Mouse (Mus musculus) 3T3-L1 (cell line): ENCODE results near the gene Pakap.

ENCODE experiments used
- DNase-seq: peaks from one replicate; pipeline ENCODE4 v3.0.0-alpha.2; 2015; ENCODE audit warnings: low read depth, low spot score

Pakap gene

GRCm38 (mm10) chr4:57672996-57673906, 105.3 kb downstream of the Pakap start:
- DNase-seq, result peak; percentile 93

DNA sequence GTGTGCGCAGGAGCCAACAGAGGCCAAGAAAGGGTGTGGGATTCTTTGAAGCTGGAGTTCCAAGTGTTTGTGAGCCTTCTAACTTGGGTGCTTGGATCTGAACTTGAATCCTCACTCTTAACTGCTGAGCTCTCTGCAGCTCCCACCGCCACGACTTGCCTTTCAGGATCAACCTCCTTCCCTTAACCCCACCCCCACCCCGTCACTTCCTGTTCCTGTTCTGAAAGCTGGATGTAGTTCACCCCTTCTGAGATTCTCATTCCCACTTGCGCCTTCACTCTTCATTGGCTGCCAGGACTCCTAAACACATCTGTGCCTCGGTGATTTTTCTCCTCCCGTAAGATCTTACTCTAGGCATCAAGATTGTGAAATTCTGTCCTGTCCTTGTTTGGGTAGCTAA, 106.4 kb downstream of the Pakap start:
- DNase-seq, result no peak

DNA sequence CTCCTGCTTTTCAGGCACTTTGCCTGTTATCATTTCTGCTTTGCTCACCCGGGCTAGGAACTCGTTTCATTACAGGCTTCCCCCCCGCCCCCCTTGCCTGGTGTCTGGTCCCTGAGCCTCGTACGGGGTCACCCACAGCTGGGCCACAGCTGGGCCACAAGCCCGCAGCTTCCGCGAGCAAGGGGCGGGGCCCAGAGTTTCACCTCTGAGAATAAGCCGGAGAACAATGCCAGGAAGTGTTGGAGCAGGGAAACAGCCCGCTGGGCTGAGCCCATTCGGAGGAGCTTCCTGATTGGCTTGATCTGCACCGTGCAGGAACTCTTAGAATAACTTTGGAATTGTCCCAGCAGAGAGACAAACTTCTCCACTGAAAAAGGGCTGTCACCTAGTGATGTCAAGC, 107.4 kb downstream of the Pakap start:
- no peak for DNase-seq

DNA sequence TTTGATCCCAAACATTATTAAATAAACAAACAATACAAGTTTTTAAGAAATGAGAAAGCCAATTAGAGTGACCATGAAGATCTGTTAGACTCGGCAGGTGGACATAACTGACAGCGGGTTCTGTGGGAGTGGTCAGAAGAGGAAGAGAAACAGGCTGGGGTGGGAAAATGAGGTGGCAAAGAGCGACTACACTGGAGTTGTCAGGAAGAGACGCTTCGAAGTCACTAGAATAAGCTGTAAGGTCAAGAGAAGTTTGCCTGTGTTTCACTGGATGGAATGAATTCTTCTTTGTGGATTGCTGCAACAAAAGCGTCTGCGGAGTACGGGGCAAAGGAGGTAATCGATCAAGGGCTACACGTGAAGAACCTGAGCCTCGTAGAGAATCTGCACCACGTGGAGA, 109.9 kb downstream of the Pakap start:
- DNase-seq, result no peak

GRCm38 (mm10) chr4:57678991-57679457, 111.0 kb downstream of the Pakap start:
- no peak for DNase-seq

DNA sequence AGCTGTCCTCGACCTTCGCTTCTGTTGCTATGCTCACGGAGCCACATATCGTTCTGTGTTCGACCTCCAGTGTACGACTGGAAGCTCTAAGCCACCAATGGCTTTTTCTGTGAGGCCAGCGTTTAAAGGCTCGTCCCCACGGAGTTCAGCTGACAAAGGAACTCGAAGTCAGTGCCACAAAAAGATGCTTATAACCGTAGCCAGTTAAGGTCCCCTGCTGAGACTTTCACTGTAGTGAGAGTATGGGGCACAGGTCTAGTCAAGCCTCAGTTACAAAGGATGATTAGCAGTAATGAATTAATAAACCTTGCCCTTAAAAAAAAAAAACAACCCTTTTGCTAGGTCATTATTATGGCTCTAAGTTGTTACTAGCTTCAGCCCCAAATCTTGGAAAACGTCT, 112.2 kb downstream of the Pakap start:
- DNase-seq, result no peak

DNA sequence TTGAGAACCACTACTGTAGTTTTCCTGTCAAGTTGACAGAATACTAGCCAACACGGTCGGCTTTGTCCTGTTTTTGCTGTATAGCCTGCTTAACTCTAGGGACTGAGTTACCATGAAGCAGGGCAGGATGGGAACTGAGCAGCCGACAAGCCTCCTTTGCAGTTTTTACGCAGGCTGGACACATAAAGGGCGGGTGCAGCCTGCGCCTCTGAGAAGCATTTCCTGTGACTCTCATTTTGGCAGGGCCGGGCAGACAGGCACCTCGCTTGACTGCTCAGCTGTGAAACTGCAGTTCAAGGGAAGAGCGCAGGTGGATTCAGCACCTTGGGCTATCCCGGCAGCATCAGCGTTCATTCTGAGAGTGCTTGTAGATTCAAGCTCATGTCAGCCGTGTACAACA, 113.5 kb downstream of the Pakap start:
- no peak for DNase-seq

- DNase-seq, result no peak
Observed at GRCm38 (mm10) chr4:57682341-57682740, 114.4 kb downstream of the Pakap start.

DNA sequence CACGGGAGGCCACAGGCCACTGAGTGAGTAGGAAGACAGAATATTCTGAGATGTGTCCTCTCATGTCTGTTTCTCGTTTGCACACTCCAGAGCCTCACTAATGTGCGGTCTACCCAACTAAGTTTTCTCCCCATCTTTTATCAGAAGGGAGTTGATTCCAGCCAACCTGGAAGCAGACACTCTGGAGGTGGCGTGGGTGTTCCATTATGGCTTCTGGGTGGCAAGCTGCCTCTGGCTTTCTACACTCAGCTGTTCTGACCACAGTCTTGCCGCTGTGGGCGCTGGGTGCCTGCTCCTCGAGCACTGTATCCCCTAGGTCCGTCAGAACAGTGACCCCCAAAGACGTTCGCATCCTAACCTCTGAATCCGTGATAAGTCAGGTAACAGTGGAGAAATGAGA, 115.0 kb downstream of the Pakap start:
- no peak for DNase-seq

DNA sequence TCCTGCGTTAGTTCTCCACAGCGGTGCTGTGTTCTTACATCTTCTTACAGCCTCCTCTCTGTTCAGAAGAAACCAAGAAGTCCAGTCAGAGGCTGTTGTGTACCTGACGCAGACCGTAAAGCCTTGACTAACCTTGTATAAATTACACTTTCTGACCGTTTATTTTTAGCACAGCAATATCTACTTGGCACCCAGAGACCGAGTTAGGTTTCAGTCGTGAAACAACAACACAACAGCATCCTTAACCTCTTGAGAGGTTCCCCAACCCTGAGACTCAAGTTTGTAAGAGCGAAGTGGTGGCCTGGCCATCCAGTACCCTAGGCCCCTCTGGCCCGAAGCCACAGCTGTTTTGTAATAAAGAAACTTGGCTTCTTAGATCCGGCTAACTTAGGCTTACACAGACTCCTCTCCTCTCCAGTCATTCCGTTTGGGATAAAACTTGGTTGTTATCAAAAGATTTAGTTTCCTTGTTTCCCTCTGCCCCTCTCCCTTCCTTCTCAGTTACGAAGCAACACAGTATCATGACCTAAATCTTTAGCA, 116.8 kb downstream of the Pakap start:
- DNase-seq, result no peak

DNA sequence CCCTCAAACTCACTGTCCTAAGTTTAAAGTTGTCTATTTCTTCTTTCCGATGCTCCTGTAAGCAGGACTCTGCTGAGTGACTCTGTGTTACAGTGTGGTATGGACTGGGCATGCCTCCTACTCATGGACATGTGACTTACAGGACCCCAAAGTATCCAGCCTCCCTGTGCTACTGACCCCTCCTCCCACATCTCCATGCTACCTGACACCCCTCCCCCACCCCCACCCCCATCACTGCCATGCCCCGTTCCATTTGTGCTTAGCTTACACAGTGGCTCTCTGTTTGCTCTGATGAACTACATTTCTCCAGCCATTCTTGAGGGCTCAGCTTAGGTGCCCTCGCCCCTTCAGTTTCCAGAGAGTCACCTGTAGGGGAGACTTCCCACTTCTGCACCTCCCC, 118.8 kb downstream of the Pakap start:
- no peak for DNase-seq

DNA sequence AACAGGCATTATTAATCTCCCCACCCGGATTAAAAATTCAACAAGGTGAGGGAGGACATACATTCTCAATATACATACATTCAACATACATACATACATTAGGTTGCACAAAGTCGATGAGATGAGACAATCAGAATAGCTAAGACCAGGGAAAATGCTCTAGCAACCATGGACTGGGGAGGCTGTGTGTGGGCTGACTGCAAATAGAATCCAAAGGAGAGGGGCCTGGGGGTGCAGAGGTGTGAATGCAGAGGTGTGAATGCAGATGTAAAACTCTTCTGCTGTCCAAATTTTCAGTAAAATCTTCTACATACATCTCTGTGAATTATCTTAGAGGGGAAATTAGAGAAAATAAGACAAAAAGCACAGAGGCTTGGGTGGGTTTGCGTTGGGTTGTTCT, 119.6 kb downstream of the Pakap start:
- DNase-seq, result no peak

DNA sequence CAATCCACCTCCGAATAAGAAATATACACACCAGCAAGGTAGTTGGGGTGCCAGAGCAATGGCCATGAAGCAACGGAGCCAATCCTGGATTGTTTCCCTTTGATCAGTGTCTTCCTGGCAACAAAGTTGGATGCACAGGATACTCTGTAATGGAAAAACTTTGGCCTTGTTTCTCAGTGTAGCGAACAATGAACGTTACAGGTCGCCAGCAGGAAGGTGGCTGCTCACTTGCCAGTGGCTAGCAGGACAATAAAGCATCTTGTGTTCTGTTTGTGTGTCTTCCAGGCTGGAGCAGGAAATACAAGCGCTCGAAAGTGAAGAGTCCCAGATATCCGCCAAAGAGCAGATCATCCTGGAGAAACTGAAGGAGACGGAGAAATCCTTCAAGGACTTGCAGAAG, 120.2 kb downstream of the Pakap start:
- DNase-seq, result no peak

GRCm38 (mm10) chr4:57690001-57690400, 122.0 kb downstream of the Pakap start:
- no peak for DNase-seq

- no peak for DNase-seq
Observed at GRCm38 (mm10) chr4:57690805-57691204, 122.8 kb downstream of the Pakap start.

DNA sequence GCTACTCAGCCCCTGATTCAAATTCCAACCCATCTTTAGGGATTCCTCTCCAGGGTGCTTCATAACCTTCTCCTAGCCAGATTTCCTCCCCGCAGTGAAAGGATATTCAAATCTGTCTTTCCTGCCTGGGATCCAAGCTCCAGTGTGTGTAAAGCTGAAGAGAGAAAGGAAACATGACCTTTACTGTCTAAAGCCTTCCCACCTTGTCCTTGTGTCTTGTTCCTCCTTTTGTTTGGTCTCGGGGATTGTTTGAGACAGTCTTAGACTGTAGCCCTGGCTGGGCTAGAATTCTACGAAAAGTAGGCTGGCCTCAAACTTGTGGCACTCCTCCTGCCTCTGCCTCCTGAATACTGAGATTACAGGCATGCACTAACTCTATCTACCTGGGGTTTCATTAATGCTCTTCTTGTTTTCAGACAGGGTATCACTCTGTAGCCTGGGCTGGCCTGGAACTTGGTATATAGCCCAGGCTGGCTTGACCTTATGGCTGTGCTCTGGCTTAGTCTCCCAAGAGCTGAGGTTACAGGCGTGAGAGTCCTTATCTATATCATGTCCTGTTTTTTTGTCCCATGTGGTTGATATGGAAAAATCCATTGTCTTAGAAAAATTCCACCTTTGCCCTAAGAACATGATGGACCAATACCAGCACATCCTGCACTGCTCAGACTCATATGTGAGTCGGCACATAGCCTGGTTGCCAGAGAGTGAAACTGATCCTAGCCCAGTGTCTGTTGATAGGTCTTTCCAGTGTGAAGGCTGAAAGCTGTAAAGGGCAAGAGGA, 126.6 kb downstream of the Pakap start:
- peak; percentile 32 for DNase-seq

DNA sequence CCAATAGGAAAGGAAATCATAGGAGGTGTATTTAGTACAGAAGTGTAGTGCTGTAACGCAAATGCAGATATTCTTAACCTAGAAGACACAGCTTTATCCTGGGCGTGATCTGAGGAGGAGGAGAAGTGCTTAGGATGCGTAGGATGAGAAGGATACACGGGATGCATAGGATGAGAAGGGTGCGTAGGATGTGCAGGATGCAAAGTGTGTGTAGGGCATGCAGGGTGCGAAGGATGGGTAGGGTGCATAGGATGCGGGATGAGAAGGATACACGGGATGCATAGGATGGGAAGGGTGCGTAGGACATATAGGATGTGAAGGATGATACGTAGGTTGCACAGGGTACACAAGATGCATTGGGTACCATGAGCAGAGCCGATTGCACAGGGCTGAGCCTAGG, 129.0 kb downstream of the Pakap start:
- DNase-seq, result no peak

DNA sequence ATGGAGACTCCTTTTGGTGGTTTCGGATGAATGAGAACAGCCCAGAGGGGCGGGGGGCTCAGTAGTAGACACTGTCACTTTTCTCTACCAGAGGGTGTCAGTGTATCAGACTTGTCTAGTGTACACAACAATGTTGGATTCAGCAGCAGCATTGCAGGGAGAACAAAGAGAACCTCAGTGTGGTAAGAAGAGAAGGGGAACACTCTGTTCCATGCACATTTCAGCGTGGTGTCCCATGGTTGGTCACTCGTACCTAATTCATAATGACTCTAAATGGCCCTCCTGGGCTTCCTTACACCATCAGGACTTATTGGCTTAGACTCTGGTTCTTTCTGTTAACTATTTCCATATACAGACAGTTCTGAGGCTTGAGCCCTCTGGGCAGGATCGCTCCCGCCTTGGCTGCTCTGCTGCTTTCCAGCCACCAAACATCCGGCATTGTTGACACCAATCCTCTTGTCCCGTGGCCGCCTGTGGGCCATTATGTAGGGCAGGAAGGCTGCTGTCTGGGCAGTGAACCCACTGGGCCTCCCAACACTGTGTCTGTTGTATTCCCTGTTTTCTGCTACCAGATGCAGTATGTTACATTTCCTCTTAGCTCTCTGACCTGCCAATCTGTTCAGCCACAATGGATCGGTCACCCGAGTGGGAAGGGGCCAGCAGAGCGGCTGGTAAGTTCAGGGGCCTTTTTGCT, 130.1 kb downstream of the Pakap start:
- DNase-seq, result no peak

GRCm38 (mm10) chr4:57701576-57701975, 133.6 kb downstream of the Pakap start:
- DNase-seq, result no peak

DNA sequence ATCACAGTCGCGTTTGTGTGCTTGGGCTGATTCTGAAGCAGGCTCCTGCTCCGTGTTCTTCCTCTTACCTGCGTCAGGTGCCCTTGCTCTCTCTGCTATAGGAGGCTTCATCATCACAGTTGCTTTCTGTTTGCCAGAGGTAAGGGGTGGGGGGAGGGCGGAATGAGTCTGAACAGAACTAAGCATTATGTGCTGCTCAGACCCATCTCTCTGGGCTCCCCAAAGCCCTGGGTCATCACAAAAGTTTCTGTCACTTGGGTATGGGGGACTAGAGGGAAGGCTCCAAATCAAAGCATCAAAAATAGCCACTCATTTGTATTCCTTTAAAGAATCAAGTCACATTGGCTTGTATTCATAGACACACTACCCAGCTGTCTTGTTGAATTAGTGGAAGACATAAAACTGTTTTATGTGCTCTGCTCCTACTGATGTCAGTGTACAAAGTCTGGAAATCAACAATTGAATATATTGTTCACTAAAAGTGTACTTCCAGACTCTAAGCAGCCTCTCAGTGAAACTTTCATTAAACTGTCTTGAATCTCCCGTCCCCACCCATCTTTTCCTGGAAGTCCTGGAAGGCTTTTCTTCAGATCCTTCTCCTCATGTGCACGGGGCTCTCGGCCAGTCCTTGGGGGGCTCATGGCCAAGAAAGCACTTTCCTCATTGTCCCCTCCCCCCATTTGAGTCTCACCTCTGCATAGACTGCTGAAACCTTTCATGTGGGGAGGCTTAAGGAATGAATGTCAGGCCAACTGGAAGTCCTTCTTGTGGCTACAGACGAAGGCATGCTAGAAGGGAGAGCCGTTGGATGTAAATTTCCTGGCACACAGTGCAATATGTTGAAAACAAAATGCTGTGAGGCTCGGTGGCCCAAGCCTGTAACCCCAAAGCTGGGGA, 135.8 kb downstream of the Pakap start:
- DNase-seq, result no peak

DNA sequence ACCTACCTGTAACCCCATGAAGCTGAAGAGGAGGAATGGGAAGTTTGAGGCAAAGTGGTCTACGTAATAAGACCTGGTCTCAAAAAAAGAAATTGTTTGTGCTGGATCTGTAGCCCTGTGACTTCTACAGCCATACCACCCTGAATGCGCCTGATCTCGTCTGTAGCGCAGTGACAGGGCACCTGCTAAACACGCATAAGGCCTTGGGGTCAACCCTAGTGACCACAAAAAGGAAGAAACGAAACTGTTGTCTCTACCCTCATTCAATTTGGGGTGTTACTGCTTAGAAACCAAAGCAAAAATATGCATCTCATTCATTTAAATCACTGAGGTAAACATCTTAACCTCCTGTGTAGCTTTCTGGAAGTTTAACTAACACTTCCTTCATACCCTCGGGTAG, 136.6 kb downstream of the Pakap start:
- no peak for DNase-seq
